Mouse (Mus musculus) neural tube, embryonic 12.5 days (tissue): ENCODE measurements at regions not wholly inside any gene's neighbourhood (a gene's known extent, or its start where the extent isn't known, plus 50 kb on each side); places are given as distances from the start of the nearest gene placed in this dataset.

Experiments used
- ATAC-seq: fragments of 200-750 bp; cut with Nextera tagmentation; 2 replicates; pipeline ENCODE4 v1.8.0; 2017; ENCODE audit warnings: low read depth, mild to moderate bottlenecking, moderate TSS enrichment, moderate library complexity; ENCODE audit not compliant: low FRiP score
- H3K27ac ChIP-seq: fragments of 300-500 bp; sonication (generic); 2 replicates; pipeline ENCODE4 v1.5.1; 2016
- H3K27me3 ChIP-seq: fragments of 300-500 bp; sonication (generic); replicated peaks from 2 replicates; pipeline ENCODE4 v1.6.1; 2016; ENCODE audit warnings: mild to moderate bottlenecking
- H3K36me3 ChIP-seq: fragments of 300-500 bp; sonication (generic); 2 replicates; pipeline ENCODE4 v1.6.1; 2016; ENCODE audit warnings: mild to moderate bottlenecking
- H3K4me1 ChIP-seq: fragments of 300-500 bp; sonication (generic); 2 replicates; pipeline ENCODE4 v1.6.1; 2016
- H3K4me2 ChIP-seq: fragments of 300-500 bp; sonication (generic); replicated peaks from 2 replicates; pipeline ENCODE4 v1.6.1; 2016; ENCODE audit warnings: mild to moderate bottlenecking
- H3K4me3 ChIP-seq: fragments of 300-500 bp; sonication (generic); 2 replicates; pipeline ENCODE4 v1.5.1; 2016
- H3K9ac ChIP-seq: fragments of 300-500 bp; sonication (generic); 2 replicates; pipeline ENCODE4 v1.6.1; 2016; ENCODE audit warnings: mild to moderate bottlenecking
- H3K9me3 ChIP-seq: fragments of 300-500 bp; sonication (generic); 2 replicates; pipeline ENCODE4 v1.6.1; 2016; ENCODE audit warnings: mild to moderate bottlenecking
- WGBS: fragments of 180-500 bp; shearing (Covaris S2); methylation state at CpG from one replicate; pipeline ENCODE4 v1.1.7; 2016; 5-methylcytosine and 5-hydroxymethylcytosine counted together

GRCm38 (mm10) chr12:7543281-7543981 is 434.0 kb upstream of the Apob start:
- Histone ChIP-seq H3K4me1 (no peaks in the 10 kb centered on the region), H3K36me3 (no peaks in the 10 kb centered on the region), H3K4me2 (no peak overlapping the region), H3K4me3 (no peak overlapping the region), H3K27ac (no peak overlapping the region), H3K27me3 (no peaks in the 10 kb centered on the region), H3K9ac (no peak overlapping the region), H3K9me3 (no peaks in the 10 kb centered on the region)
- WGBS, result 48% methylated on average over 8 of the region's 8 CpGs
- ATAC-seq, result no peak

DNA sequence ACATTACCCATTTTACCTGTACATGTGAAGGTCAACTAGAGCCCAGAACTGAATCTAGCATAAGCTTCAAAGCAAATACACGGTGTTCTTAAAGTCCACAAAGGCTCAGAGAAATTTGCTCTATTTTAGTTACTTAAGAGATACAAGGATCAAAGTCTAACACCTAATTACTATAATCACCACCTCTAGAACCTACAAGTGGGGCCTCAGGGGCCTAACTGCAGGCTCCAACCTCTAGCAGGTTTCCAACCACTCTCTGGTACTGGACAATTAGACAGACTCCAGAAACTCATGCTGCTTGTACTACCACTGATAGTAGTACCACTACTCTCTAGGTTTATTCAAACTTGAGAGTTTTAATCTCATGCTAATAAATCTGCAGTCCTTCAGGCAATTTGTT is 428.7 kb upstream of the Apob start:
- Histone ChIP-seq H3K36me3 (no peaks in the 10 kb centered on the region), H3K4me3 (no peak overlapping the region), H3K9me3 (no peaks in the 10 kb centered on the region), H3K27ac (no peak overlapping the region), H3K4me1 (no peaks in the 10 kb centered on the region), H3K9ac (no peak overlapping the region), H3K4me2 (no peak overlapping the region), H3K27me3 (no peaks in the 10 kb centered on the region)
- 77% methylated on average over 1 of the region's 1 CpGs for WGBS
- no peak for ATAC-seq

GRCm38 (mm10) chr12:7560245-7560644 is 417.2 kb upstream of the Apob start:
- H3K36me3 ChIP-seq, result no peaks in the 10 kb centered on the region
- 80% methylated on average over 1 of the region's 1 CpGs for WGBS
- H3K4me2 ChIP-seq, result no peak overlapping the region
- no peaks in the 10 kb centered on the region for H3K4me1 ChIP-seq
- H3K9ac ChIP-seq, result no peak overlapping the region
- no peak for ATAC-seq
- no peaks in the 10 kb centered on the region for H3K27me3 ChIP-seq
- no peaks in the 10 kb centered on the region for H3K9me3 ChIP-seq
- H3K4me3 ChIP-seq, result no peak overlapping the region
- no peak overlapping the region for H3K27ac ChIP-seq

DNA sequence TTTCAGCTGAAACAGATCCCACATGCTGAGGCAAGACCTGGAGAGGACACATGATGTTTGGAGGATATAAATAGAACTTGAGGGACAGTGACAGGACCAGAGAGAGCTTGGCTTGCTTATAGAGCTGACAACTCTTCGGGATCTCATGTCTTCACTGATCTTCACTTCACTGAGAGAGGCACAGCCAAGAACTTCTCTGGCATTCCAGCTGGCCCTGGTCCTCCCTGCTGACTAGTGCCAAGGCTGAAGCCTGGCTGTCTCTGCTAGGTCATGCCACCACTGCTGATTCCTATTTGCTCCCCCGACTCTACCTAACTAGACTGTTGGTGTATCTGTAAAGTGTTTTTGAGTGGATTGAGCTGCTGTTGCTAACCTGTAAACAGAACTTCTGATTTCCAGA is 401.4 kb upstream of the Apob start:
- no peaks in the 10 kb centered on the region for H3K27me3 ChIP-seq
- 89% methylated on average over 2 of the region's 2 CpGs for WGBS
- ATAC-seq, result no peak

DNA sequence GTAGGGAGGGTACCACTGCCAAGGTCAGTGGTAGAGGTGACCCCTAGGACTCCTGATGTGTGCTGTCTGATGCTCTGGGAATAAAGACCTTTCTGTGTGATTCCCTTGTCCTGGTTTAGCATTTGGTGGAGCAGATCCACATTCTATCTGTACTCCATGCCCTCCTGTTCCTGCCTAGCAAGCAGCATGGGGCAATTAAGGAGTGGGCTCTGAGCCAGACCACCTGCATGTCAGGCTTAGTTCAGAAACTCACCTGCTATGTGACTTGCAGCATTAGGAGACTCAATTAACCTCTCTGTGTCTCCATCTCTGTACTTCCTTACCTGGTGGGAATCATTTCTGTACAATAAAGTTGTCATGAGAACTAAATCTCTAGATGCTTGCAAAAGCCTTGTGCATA is 389.9 kb upstream of the Apob start:
- Histone ChIP-seq H3K9me3 (no peaks in the 10 kb centered on the region), H3K27ac (no peak overlapping the region), H3K36me3 (no peaks in the 10 kb centered on the region), H3K4me1 (no peaks in the 10 kb centered on the region), H3K4me2 (no peak overlapping the region), H3K27me3 (no peaks in the 10 kb centered on the region), H3K4me3 (no peak overlapping the region), H3K9ac (no peak overlapping the region)
- ATAC-seq, result no peak

More for the DNA sequence above, 401.4 kb upstream of the Apob start:
- Histone ChIP-seq H3K4me3 (no peak overlapping the region), H3K9ac (no peak overlapping the region), H3K9me3 (no peaks in the 10 kb centered on the region), H3K27ac (no peak overlapping the region), H3K36me3 (no peaks in the 10 kb centered on the region), H3K4me2 (no peak overlapping the region), H3K4me1 (no peaks in the 10 kb centered on the region)

DNA sequence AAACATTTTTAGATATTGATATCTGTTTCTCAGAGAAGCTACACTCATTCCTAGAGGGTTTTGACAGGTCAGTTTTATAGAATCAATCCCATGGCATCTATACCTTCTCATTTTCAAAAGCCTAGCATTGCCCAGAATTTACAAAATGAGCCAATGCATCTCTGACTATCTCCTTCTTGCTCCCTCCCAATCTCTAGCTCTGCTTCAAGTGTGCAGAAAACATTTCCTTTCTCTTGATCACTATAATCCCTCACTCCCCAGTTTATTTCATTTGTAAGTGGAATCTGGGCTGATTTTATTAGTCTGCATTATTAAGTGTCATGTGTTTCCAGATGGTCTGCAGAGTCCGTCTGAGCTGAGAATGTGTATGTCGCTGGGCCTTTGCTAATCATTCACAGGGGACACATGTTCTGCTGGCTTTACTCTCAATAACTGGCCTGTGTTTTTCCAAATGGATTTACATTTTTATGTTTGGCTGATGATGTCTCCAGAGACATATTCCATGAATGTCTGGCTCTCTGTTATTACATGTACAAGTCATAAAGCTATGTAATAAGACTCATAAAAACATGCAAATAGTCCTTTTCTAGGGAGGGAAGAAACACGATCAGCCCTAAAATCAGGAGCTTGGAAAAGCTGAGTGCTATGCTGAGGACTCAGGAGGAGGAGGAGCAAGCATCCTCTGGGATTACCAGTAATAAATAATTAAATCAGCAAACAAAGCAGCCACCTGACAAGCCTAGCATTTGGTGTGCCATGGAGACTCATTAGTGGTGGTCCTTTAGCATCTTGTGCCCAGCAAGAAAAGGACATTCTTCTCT is 366.0 kb upstream of the Apob start:
- Histone ChIP-seq H3K27me3 (no peaks in the 10 kb centered on the region), H3K36me3 (no peaks in the 10 kb centered on the region), H3K9ac (no peak overlapping the region), H3K4me1 (no peaks in the 10 kb centered on the region), H3K27ac (no peak overlapping the region), H3K9me3 (no peaks in the 10 kb centered on the region), H3K4me3 (no peak overlapping the region), H3K4me2 (no peak overlapping the region)
- peak; percentile 79 for ATAC-seq
- WGBS, result 41% methylated on average over 3 of the region's 3 CpGs

DNA sequence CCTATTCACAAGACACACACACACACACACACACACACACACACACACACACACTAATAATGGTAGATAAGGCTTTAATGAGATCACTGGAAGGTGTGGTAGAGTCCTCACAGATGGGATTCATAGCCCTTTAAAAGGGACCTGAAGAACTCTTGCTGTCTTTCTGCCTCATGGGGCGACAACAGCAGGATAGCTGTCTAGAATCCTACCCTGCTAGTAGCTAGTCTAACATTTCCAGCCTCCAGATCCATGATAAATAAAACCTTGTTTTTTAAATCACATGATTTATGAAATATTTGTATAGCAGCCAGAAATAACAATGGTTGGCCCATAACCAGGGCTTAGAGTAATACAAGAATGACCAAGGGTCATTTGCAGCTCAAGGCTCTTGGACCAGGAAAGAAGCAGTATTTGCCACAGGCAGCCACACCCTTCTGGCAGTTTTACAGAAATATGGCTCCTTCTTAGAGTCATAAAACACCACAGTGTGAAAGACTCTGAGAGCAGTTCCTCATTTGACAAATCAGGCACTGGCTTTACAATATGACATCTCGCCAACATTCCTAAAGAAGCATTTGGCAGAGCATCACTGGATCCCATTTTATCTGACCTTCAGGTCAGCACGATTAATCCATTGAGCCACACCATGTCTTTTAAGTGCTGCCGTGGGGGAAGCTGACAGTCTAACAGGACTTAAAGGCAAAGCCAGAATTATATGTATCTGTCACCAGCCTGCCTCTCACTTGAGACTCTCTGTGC is 340.9 kb upstream of the Apob start:
- Histone ChIP-seq H3K36me3 (no peaks in the 10 kb centered on the region), H3K4me1 (no peaks in the 10 kb centered on the region), H3K27ac (no peak overlapping the region), H3K4me3 (no peak overlapping the region), H3K9me3 (no peaks in the 10 kb centered on the region), H3K9ac (no peak overlapping the region), H3K27me3 (no peaks in the 10 kb centered on the region), H3K4me2 (no peak overlapping the region)
- WGBS, result 69% methylated on average over 4 of the region's 4 CpGs
- no peak for ATAC-seq

DNA sequence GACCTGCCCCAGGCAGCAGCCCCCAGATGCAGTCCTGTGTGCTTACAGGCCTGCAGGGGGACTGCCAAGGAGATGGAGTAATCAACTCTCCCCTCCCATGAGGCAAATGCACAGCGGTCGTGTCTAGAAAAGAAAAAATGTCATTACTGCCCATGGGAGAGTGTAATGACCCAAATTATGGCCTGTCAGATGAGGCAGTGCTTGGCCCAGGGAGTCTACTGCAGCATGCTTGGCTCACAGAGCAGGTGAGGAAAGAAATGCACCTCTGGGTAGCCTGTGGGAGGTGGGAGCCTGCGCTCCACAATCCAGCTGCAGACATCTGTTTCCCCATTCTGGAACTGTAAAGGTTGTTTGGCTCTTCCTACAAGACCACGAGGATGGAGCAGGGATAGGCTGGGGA is 339.8 kb upstream of the Apob start:
- Histone ChIP-seq H3K4me1 (no peaks in the 10 kb centered on the region), H3K9ac (no peak overlapping the region), H3K27ac (no peak overlapping the region), H3K4me2 (no peak overlapping the region), H3K36me3 (no peaks in the 10 kb centered on the region), H3K4me3 (no peak overlapping the region), H3K9me3 (no peaks in the 10 kb centered on the region), H3K27me3 (no peaks in the 10 kb centered on the region)
- 63% methylated on average over 4 of the region's 4 CpGs for WGBS
- no peak for ATAC-seq

GRCm38 (mm10) chr12:7650851-7651250 is 326.6 kb upstream of the Apob start:
- H3K9me3 ChIP-seq, result no peaks in the 10 kb centered on the region
- ATAC-seq, result no peak
- no peak overlapping the region for H3K4me2 ChIP-seq
- no peak overlapping the region for H3K27ac ChIP-seq
- H3K36me3 ChIP-seq, result no peaks in the 10 kb centered on the region
- no peaks in the 10 kb centered on the region for H3K27me3 ChIP-seq
- H3K4me1 ChIP-seq, result no peaks in the 10 kb centered on the region
- H3K4me3 ChIP-seq, result no peak overlapping the region
- WGBS, result 92% methylated on average over 3 of the region's 3 CpGs
- H3K9ac ChIP-seq, result no peak overlapping the region

GRCm38 (mm10) chr12:7662027-7662426 is 315.4 kb upstream of the Apob start:
- Histone ChIP-seq H3K27ac (no peak overlapping the region), H3K4me3 (no peak overlapping the region), H3K9ac (no peak overlapping the region), H3K9me3 (no peaks in the 10 kb centered on the region), H3K4me2 (no peak overlapping the region), H3K36me3 (no peaks in the 10 kb centered on the region), H3K4me1 (no peaks in the 10 kb centered on the region), H3K27me3 (no peaks in the 10 kb centered on the region)
- 52% methylated on average over 3 of the region's 3 CpGs for WGBS
- no peak for ATAC-seq

GRCm38 (mm10) chr12:7670114-7670513 is 307.3 kb upstream of the Apob start:
- H3K4me3 ChIP-seq, result no peak overlapping the region
- no peaks in the 10 kb centered on the region for H3K9me3 ChIP-seq
- no peaks in the 10 kb centered on the region for H3K36me3 ChIP-seq
- H3K4me2 ChIP-seq, result no peak overlapping the region
- ATAC-seq, result 0 out of 2 replicates have a peak, but pooled peaks have one; percentile 29
- H3K27ac ChIP-seq, result no peak overlapping the region
- no peak overlapping the region for H3K9ac ChIP-seq
- H3K27me3 ChIP-seq, result no peaks in the 10 kb centered on the region
- WGBS, result 82% methylated on average over 3 of the region's 3 CpGs
- H3K4me1 ChIP-seq, result no peaks in the 10 kb centered on the region

DNA sequence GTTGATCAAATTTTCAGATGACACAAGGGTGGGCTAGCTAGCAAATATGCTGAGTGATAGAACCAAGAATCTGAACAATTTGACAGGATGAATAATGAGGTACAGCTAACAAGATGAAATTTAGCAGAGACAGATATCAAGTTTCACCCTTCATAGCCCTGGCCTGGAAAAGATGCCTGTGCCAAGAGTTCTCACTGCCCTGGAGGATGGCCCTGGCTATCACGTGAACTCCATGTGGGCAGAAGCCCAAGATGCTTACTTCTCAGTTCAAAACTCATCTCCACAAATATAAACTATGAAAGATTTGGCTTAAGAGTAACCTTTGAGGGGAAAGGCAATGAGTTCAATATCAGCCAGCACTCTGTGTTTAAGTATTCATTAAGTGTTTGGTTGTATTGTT is 306.9 kb upstream of the Apob start:
- ATAC-seq, result no peak
- no peaks in the 10 kb centered on the region for H3K27me3 ChIP-seq

More for the DNA sequence above, 306.9 kb upstream of the Apob start:
- no peaks in the 10 kb centered on the region for H3K9me3 ChIP-seq
- WGBS, result 68% methylated on average over 1 of the region's 1 CpGs
- H3K4me2 ChIP-seq, result no peak overlapping the region
- H3K4me3 ChIP-seq, result no peak overlapping the region
- no peak overlapping the region for H3K27ac ChIP-seq
- no peak overlapping the region for H3K9ac ChIP-seq
- H3K4me1 ChIP-seq, result no peaks in the 10 kb centered on the region
- H3K36me3 ChIP-seq, result no peaks in the 10 kb centered on the region
